Mouse (Mus musculus): Measurements from ENCODE around the gene Atp5e.

The Atp5e gene

GRCm38 (mm10) chr2:174413127-174413526 lies 50.8 kb downstream of the Atp5e start:
- no peak for DNase-seq

All from lung, postnatal 10 days (tissue).